ENCODE assay signal across 25 mouse cellular contexts in the genomic region with DNA sequence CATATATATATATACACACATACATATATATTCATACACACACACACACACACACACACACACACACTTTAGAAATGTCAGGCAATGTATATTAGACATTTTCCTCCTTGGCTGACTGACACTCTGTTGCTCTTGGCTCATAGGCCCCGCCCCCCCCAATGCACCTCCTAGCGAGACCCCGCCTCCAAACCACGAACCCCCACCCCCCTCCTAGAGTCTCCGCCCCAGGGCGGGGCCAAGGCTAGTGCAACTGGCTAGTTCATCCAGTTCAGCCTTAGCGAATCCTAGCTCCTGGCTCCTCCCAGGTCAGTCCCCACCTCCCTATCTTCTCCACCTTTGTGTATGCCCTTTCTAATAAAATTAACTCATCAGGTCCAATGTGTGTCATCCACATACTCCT. TPM values are rescaled to one million over a fixed set of nuclear protein-coding genes. Genes with fewer than 3 reads are reported as not detected.
DNase-seq lines count a peak whose midpoint lies in the region; ATAC-seq lines count a peak whose summit lies in the region.
"Had no signal": no experiment of that assay in that cellular context is flagged by ENCODE, and none has a peak within 500 bp of the region (broad histone marks: within the 10 kb centered on the region; RNA-seq: fewer than 3 reads in every experiment).

No protein-coding gene starts in this region.

- H3K4me2 ChIP-seq in forebrain, embryonic 12.5 days: no peak overlapping the region
- no peak overlapping the region for H3K4me2 ChIP-seq in forebrain, embryonic 11.5 days (ENCODE audit: low read depth, low read length, severe bottlenecking)
- H3K4me2 ChIP-seq in midbrain, embryonic 11.5 days: no peak overlapping the region
- no peak overlapping the region for H3K4me2 ChIP-seq in midbrain, embryonic 14.5 days (ENCODE audit: low read length)
- H3K4me2 ChIP-seq: embryonic facial prominence, embryonic 12.5 days; forebrain, embryonic 13.5 days; heart, embryonic 12.5 days; intestine, embryonic 15.5 days; neural tube, embryonic 15.5 days had no signal

- no peaks in the 10 kb centered on the region for H3K4me1 ChIP-seq in forebrain, embryonic 12.5 days
- no peaks in the 10 kb centered on the region for H3K4me1 ChIP-seq in forebrain, embryonic 11.5 days (replicated peaks; ENCODE audit: control insufficient read depth, insufficient read depth, low read length)
- H3K4me1 ChIP-seq in midbrain, embryonic 11.5 days (ENCODE audit: control insufficient read depth, insufficient read depth, low read length): no peaks in the 10 kb centered on the region
- H3K4me1 ChIP-seq in midbrain, embryonic 14.5 days (ENCODE audit: control insufficient read depth, insufficient read depth, low read length): no peaks in the 10 kb centered on the region
- H3K4me1 ChIP-seq: embryonic facial prominence, embryonic 12.5 days; forebrain, embryonic 13.5 days; hindbrain, embryonic 10.5 days; intestine, embryonic 15.5 days; midbrain, embryonic 10.5 days; neural tube, embryonic 15.5 days had no signal

- no peak for DNase-seq in forebrain, embryonic 11.5 days (ENCODE audit: low spot score)
- DNase-seq in midbrain, embryonic 11.5 days (ENCODE audit: low spot score, missing footprints): no peak
- DNase-seq in midbrain, embryonic 14.5 days: no peak
- peak; percentile 35 for DNase-seq in R1 (ENCODE audit: low read depth, low spot score)
- DNase-seq in adrenal gland, adult 8-10 months: no peak
- no peak for DNase-seq in right cerebral cortex, postnatal 25 days
- DNase-seq: adrenal gland, postnatal 25 days; cerebellum, adult 9-10 months; gastrocnemius, adult 2 months; heart, postnatal 10 days; kidney, adult 9 months; kidney, postnatal 25 days; lung, adult 18-20 months; lung, postnatal 10 days; thymus, postnatal 25 days had no signal

- H3K9ac ChIP-seq in forebrain, embryonic 12.5 days: no peak overlapping the region
- no peak overlapping the region for H3K9ac ChIP-seq in forebrain, embryonic 11.5 days (ENCODE audit: low read length)
- H3K9ac ChIP-seq in midbrain, embryonic 11.5 days (ENCODE audit: low read length): no peak overlapping the region
- H3K9ac ChIP-seq in midbrain, embryonic 14.5 days (replicated peaks; ENCODE audit: low read length): no peak overlapping the region
- H3K9ac ChIP-seq: embryonic facial prominence, embryonic 12.5 days; forebrain, embryonic 13.5 days; heart, embryonic 12.5 days; intestine, embryonic 15.5 days; neural tube, embryonic 15.5 days had no signal

- no peak overlapping the region for H3K27ac ChIP-seq in forebrain, embryonic 12.5 days
- H3K27ac ChIP-seq in forebrain, embryonic 11.5 days (ENCODE audit: low read depth, low read length): no peak overlapping the region
- H3K27ac ChIP-seq in midbrain, embryonic 11.5 days (ENCODE audit: low read depth, low read length): no peak overlapping the region
- no peak overlapping the region for H3K27ac ChIP-seq in midbrain, embryonic 14.5 days (replicated peaks; ENCODE audit: low read depth, low read length)
- H3K27ac ChIP-seq: embryonic facial prominence, embryonic 12.5 days; forebrain, embryonic 13.5 days; gastrocnemius, adult 2 months; hindbrain, embryonic 10.5 days; intestine, embryonic 15.5 days; midbrain, embryonic 10.5 days; neural tube, embryonic 15.5 days had no signal

- no peaks in the 10 kb centered on the region for H3K27me3 ChIP-seq in forebrain, embryonic 12.5 days
- no peaks in the 10 kb centered on the region for H3K27me3 ChIP-seq in forebrain, embryonic 11.5 days (ENCODE audit: control insufficient read depth, insufficient read depth, low read length)
- no peaks in the 10 kb centered on the region for H3K27me3 ChIP-seq in midbrain, embryonic 11.5 days (ENCODE audit: control insufficient read depth, insufficient read depth, low read length)
- H3K27me3 ChIP-seq in midbrain, embryonic 14.5 days (ENCODE audit: control insufficient read depth, insufficient read depth, low read length): no peaks in the 10 kb centered on the region
- H3K27me3 ChIP-seq: CH12.LX; forebrain, embryonic 13.5 days; heart, embryonic 12.5 days; intestine, embryonic 15.5 days; neural tube, embryonic 15.5 days had no signal

- H3K4me3 ChIP-seq in forebrain, embryonic 12.5 days (replicated peaks): no peak overlapping the region
- no peak overlapping the region for H3K4me3 ChIP-seq in forebrain, embryonic 11.5 days (ENCODE audit: low read depth, low read length)
- H3K4me3 ChIP-seq in midbrain, embryonic 11.5 days (ENCODE audit: low read depth, low read length): no peak overlapping the region
- no peak overlapping the region for H3K4me3 ChIP-seq in midbrain, embryonic 14.5 days (replicated peaks; ENCODE audit: low read depth, low read length)
- H3K4me3 ChIP-seq: embryonic facial prominence, embryonic 12.5 days; forebrain, embryonic 13.5 days; gastrocnemius, adult 2 months; heart, embryonic 12.5 days; hindbrain, embryonic 10.5 days; intestine, embryonic 15.5 days; midbrain, embryonic 10.5 days; neural tube, embryonic 15.5 days had no signal

- H3K36me3 ChIP-seq in forebrain, embryonic 12.5 days (replicated peaks): no peaks in the 10 kb centered on the region
- no peaks in the 10 kb centered on the region for H3K36me3 ChIP-seq in forebrain, embryonic 11.5 days (ENCODE audit: control insufficient read depth, insufficient read depth, low read length)
- H3K36me3 ChIP-seq in midbrain, embryonic 11.5 days (ENCODE audit: control insufficient read depth, insufficient read depth, low read length): no peaks in the 10 kb centered on the region
- H3K36me3 ChIP-seq in midbrain, embryonic 14.5 days (ENCODE audit: control insufficient read depth, insufficient read depth, low read length): no peaks in the 10 kb centered on the region
- H3K36me3 ChIP-seq: embryonic facial prominence, embryonic 12.5 days; heart, embryonic 12.5 days; hindbrain, embryonic 10.5 days; intestine, embryonic 15.5 days; midbrain, embryonic 10.5 days; neural tube, embryonic 15.5 days had no signal

- 90% methylated on average over 7 of the region's 7 CpGs for WGBS in forebrain, embryonic 12.5 days
- WGBS in forebrain, embryonic 11.5 days: 85% methylated on average over 7 of the region's 7 CpGs
- WGBS in midbrain, embryonic 11.5 days: 91% methylated on average over 7 of the region's 7 CpGs
- WGBS in midbrain, embryonic 14.5 days: 85% methylated on average over 7 of the region's 7 CpGs

- no peaks in the 10 kb centered on the region for H3K9me3 ChIP-seq in forebrain, embryonic 12.5 days
- no peaks in the 10 kb centered on the region for H3K9me3 ChIP-seq in forebrain, embryonic 11.5 days (ENCODE audit: control insufficient read depth, low read length)
- no peaks in the 10 kb centered on the region for H3K9me3 ChIP-seq in midbrain, embryonic 11.5 days (ENCODE audit: control insufficient read depth, low read length)
- H3K9me3 ChIP-seq in midbrain, embryonic 14.5 days (ENCODE audit: control insufficient read depth, low read length): no peaks in the 10 kb centered on the region
- H3K9me3 ChIP-seq: embryonic facial prominence, embryonic 12.5 days; forebrain, embryonic 13.5 days; heart, embryonic 12.5 days; hindbrain, embryonic 10.5 days; intestine, embryonic 15.5 days; midbrain, embryonic 10.5 days; neural tube, embryonic 15.5 days had no signal

- peak; percentile 33; the same call in 1 of the 2 replicates for ATAC-seq in forebrain, embryonic 12.5 days (ENCODE audit: low FRiP score)
- no peak for ATAC-seq in forebrain, embryonic 11.5 days (replicated peaks; ENCODE audit: low FRiP score)
- ATAC-seq in midbrain, embryonic 11.5 days (ENCODE audit: low FRiP score): peak; percentile 35; the same call in 1 of the 2 replicates
- no peak for ATAC-seq in midbrain, embryonic 14.5 days (ENCODE audit: low FRiP score, low TSS enrichment)
- ATAC-seq: forebrain, embryonic 13.5 days; hindbrain, embryonic 16.5 days; intestine, embryonic 15.5 days had no signal

RNA-seq across cellular contexts. Expression of gene Zbtb14, which starts 36.8 kb away (rescaled TPM):
- 35.8 and 36.6 TPM in 2 replicates for polyA plus RNA-seq in forebrain, embryonic 12.5 days (2016; fragmentation: Nextera tagmentation; extraction: Ambion mirVana)
- polyA plus RNA-seq in forebrain, embryonic 11.5 days (2014; fragmentation: Nextera tagmentation; extraction: Ambion mirVana): 39.6 TPM in 2 replicates
- 35.7 and 38.3 TPM in 2 replicates for polyA plus RNA-seq in midbrain, embryonic 11.5 days (2014; fragmentation: Nextera tagmentation; extraction: Ambion mirVana)
- polyA plus RNA-seq in midbrain, embryonic 14.5 days (2014; fragmentation: Nextera tagmentation; extraction: Ambion mirVana): 25.7 and 32.2 TPM in 2 replicates
- 10 to 100 TPM; 17.5 to 22.6 (median 20.6) TPM for total RNA-seq in adrenal gland, adult 8-10 months (2022)

Comparison
In these comparisons a context has a peak if more than half of its experiments do, and no peak if none do; other contexts are left out.
1. ATAC-seq: peak in forebrain, embryonic 12.5 days (single experiment) and midbrain, embryonic 11.5 days (single experiment); none in forebrain, embryonic 11.5 days (single experiment) and midbrain, embryonic 14.5 days (single experiment).